8 mouse cellular contexts compared by ENCODE assay signal in genomic region chr13:52822165-52823149, GRCm38 (mm10).
DNase-seq lines count a peak whose midpoint lies in the region; ATAC-seq and TF ChIP-seq lines count a peak whose summit lies in the region.

No protein-coding gene starts in this region.

- 11% methylated on average over 23 of the region's 23 CpGs for WGBS in bone marrow, adult 2 months
- WGBS in lung, embryonic 15.5 days = 13% methylated on average over 22 of the region's 23 CpGs
- 10% methylated on average over 23 of the region's 23 CpGs for WGBS in olfactory bulb, adult 2 months
- WGBS in thymus, adult 2 months = 48% methylated on average over 21 of the region's 23 CpGs

- H3K4me2 ChIP-seq in lung, embryonic 15.5 days = peak overlapping the region; percentile 27

- peaks cover 9% of the 10 kb centered on the region; the same call in 1 of the 2 replicates for H3K4me1 ChIP-seq in bone marrow, adult 2 months (ENCODE audit: control insufficient read depth, insufficient read depth, low read length)
- H3K4me1 ChIP-seq in lung, embryonic 15.5 days = peaks cover 81% of the 10 kb centered on the region
- H3K4me1 ChIP-seq in olfactory bulb, adult 2 months (ENCODE audit: control insufficient read depth, insufficient read depth, low read length) = peaks cover 48% of the 10 kb centered on the region
- H3K4me1 ChIP-seq in thymus, adult 2 months (replicated peaks; ENCODE audit: control insufficient read depth, insufficient read depth, low read length) = peaks cover 15% of the 10 kb centered on the region; the same call in 1 of the 2 replicates

- no peaks in the 10 kb centered on the region for H3K9me3 ChIP-seq in lung, embryonic 15.5 days

- H3K36me3 ChIP-seq in lung, embryonic 15.5 days = no peaks in the 10 kb centered on the region
- no peaks in the 10 kb centered on the region for H3K36me3 ChIP-seq in thymus, adult 2 months (ENCODE audit: control insufficient read depth, insufficient read depth, low read length)

- no peak overlapping the region for H3K9ac ChIP-seq in lung, embryonic 15.5 days

- no peak overlapping the region for H3K4me3 ChIP-seq in bone marrow, adult 2 months (replicated peaks; ENCODE audit: control insufficient read depth, low read depth, low read length)
- H3K4me3 ChIP-seq in lung, embryonic 15.5 days = no peak overlapping the region
- no peak overlapping the region for H3K4me3 ChIP-seq in olfactory bulb, adult 2 months (ENCODE audit: insufficient read depth, low read depth, low read length)
- no peak overlapping the region for H3K4me3 ChIP-seq in thymus, adult 2 months (ENCODE audit: control insufficient read depth, insufficient read depth, low read length)

- peak; percentile 65 for ATAC-seq in granulocyte monocyte progenitor cell, adult 5-6 weeks (replicated peaks; ENCODE audit: poor library complexity, severe bottlenecking)
- peak; percentile 53; the same call in 1 of the 2 replicates for ATAC-seq in lung, embryonic 15.5 days (ENCODE audit: borderline replicate concordance, extremely low read depth, low FRiP score, low TSS enrichment)

- H3K27me3 ChIP-seq in lung, embryonic 15.5 days = no peaks in the 10 kb centered on the region
- no peaks in the 10 kb centered on the region for H3K27me3 ChIP-seq in thymus, adult 2 months (ENCODE audit: control insufficient read depth, insufficient read depth, low read length)

- no peak for TF ChIP-seq CTCF in bone marrow, adult 2 months (IDR thresholded peaks at IDR 0.05; ENCODE audit: control insufficient read depth, insufficient read depth, low read length)
- no peak for TF ChIP-seq CTCF in olfactory bulb, adult 2 months (IDR thresholded peaks at IDR 0.05; ENCODE audit: insufficient read depth, low read depth, low read length)
- no peak for TF ChIP-seq CTCF in thymus, adult 2 months (IDR thresholded peaks at IDR 0.05; ENCODE audit: borderline replicate concordance, control insufficient read depth, extremely low read depth, insufficient read depth, low read length, poor library complexity)

- TF ChIP-seq POLR2A in bone marrow, adult 2 months (IDR thresholded peaks at IDR 0.05; ENCODE audit: borderline replicate concordance, control insufficient read depth, low read depth, low read length) = no peak
- TF ChIP-seq POLR2A in olfactory bulb, adult 2 months (IDR thresholded peaks at IDR 0.05; ENCODE audit: insufficient read depth, low read depth, low read length) = no peak
- TF ChIP-seq POLR2A in thymus, adult 2 months (IDR thresholded peaks at IDR 0.05; ENCODE audit: control insufficient read depth, extremely low read depth, insufficient read depth, low read length, poor library complexity) = no peak

- H3K27ac ChIP-seq in bone marrow, adult 2 months (ENCODE audit: control insufficient read depth, insufficient read depth, low read depth, low read length, poor library complexity) = peak overlapping the region; percentile 75
- H3K27ac ChIP-seq in lung, embryonic 15.5 days = peak overlapping the region; percentile 76
- H3K27ac ChIP-seq in olfactory bulb, adult 2 months (ENCODE audit: insufficient read depth, low read depth, low read length) = peak overlapping the region; percentile 26; the same call in 1 of the 2 replicates
- no peak overlapping the region for H3K27ac ChIP-seq in thymus, adult 2 months (ENCODE audit: control insufficient read depth, insufficient read depth, low read length)

- DNase-seq in CD4-positive, CD25-positive, alpha-beta regulatory T cell, adult 2 months (ENCODE audit: low read depth, low spot score) = peak; percentile 48
- DNase-seq in kidney, adult 11 months = peak; percentile 81
- DNase-seq in thymus, adult 2 months = no peak
- no peak for DNase-seq in right cerebral cortex, postnatal 14 days

Comparison
In these comparisons a context has a peak if more than half of its experiments do, and no peak if none do; other contexts are left out.
1. DNase-seq: peak in CD4-positive, CD25-positive, alpha-beta regulatory T cell, adult 2 months (single experiment) and kidney, adult 11 months (single experiment); none in thymus, adult 2 months (single experiment) and right cerebral cortex, postnatal 14 days (single experiment).